Mouse (Mus musculus) embryo, embryonic 11.5 days (tissue): Measurements from ENCODE around the gene Arl16.
A peak's percentile ranks its signal among the peaks of the same experiment; 100 is the strongest.

Source experiments
- DNase-seq: peaks from one replicate; pipeline ENCODE4 v3.0.0-alpha.2; 2012; ENCODE audit warnings: low read depth, low spot score

The Arl16 gene

DNA sequence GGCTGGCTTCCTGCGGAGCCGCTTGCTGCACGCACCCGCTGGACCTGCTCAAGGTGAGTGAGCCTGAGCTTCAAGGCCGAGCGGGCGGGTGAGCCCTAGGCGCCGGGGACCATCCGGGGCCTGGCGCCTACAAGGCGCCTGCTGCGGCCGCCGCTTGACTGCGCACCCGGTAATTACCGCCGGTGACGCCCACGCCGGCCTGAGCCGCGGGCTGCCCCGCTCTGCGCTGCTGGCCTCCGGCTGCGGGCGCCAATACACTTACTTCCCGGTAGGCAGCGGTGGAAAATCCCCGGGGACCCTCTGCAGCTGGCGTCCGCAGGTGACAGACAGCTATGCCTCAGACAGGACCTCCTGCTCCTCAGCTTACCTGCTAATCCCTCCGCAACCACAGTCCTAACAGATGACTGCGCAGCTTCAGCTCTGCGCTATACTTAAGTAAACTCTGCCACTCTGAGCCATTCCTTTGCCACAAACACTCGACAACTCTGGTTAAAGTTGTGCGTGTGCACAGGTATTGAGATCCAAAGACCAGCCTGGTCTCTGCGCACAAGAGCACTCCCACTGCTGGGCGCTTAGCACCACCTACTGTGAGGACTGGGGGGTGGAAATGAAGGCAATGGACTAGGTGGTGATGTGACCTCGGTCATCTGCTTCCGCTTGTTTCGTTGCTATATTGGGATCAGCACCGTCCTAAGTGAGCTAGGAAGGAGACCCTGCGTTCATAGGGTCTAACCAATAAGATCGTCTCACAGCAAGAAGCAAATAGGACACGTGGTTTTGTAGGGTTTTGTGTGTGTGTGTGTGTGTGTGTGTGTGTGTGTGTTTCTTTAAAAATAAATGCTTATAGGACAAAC is 24.8 kb upstream of the Arl16 start:
- DNase-seq: no peak

DNA sequence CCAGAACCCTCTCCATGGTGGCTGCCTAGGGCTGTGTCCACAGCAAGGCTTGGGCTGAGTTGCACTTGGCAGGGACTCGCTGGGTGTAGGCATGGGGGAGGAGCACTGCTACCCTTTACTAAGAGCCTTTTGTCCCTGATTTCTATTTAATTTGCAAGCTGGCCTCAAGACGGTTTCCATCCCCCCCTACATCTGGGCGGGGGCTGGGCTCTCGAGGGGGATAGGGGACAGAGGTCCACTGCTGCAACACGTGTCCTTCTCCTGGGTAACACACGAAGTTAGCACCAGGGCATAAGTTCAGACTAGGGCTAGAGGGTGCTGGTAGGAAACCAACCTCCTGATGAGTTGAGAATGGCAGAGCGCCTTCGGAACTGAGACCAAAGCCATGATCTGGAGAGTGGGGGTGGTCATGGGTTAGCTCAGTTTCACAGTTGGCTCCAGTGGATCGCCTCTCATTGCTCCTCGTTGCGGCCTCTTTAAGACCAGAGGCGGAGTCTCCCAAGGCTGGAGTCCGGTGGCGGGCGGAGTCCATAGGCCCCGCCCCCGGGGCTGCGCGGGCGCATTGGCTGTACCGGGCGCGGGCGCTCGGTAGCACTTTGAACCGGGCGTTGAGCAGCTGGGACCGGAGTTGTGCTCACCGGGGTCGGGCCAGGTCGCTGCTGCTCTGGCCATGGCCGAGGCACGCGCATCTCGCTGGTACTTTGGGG is 24.1 kb upstream of the Arl16 start, which contains the start of gene Slc25a10:
Gene Slc25a10, plus strand, starts transcription at position 524 of the 707 bp plus-strand sequence.
- DNase-seq: peak; percentile 81

DNA sequence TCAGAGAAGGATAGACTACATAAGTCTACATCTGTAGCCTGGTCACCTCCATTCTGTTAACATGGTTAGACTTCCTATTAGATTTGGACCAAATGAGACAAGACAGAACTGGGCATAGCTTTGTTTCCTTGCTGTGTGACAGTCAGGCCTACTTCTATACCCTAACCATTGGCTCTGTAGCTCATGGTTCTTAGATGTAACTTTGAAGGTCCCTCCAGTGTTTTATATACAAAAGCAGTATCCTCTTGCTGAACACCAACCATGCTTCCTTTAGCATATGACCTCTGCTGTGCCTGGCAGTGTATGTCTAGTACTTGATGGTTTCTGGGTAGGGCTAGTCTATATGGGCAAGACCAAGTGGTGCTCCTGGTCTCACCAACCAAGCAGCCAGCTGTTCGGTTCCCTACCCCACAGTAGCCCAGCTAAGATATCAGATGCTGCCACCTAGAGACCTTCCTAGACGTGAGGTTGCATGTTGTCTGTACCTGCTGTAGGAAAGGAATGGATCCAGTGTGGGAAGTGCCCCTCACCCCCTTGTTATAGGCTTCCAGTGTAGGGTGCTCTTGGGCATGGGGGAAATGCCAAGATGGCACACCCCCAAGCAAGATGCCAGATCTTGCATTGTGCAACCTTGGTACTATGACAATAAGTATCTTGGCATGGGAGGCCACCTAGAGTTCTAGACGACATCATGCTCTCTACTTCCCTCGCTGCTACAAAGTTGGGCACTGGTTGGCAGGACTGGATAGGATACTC is 23.1 kb upstream of the Arl16 start:
- no peak for DNase-seq

DNA sequence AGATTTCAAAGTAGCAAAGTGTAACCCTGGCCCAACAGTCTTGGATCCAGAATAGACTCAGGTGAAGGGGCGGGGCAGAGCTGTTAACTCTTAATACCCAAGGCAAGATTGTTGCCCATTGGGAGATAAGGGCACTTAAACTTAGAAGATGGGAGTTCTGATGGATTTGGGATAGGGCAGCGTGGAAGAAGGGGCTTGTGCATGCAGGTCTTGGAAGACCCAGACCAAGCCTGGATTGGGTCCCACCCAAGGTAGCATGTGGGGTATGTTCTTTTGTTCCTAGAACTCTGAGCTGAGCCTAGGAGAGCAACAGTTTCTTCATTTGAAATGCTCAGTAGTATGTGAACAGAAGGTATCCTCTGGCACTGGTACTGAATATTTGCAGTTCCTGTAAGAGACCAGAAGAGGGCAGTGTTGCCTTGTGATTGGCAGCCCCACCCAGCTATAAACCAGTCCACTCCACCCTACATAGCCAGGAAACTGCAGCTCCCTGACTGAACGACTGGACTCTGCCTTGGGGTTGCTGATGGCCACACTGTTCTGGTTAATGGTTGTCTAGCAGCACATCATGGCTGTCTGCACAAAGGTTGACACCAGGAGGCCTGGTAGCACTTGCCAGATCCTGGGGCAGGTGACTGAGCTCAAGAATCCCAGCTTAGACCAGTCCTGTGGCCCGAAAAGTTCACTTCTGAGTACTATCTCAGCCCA is 21.8 kb upstream of the Arl16 start:
- peak; percentile 78 for DNase-seq

DNA sequence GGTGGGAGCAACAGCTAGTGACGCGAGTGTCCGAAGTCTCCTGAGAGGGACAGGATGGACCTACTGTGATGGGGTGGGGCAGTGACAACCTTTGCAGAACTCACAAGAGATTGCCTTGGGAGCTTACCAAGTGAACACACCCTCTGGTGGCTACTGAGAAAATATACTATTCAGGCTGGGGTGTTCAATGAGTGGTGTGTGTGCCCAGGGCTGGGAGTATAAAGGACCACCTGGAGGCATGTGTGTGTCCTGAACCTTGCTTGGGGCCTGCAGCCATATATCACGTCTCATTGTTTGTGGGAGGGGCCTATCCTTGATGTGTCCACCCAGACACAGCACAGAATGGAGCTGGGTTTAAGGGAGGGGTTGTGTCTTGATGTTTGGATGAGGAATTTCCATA is 21.1 kb upstream of the Arl16 start:
- no peak for DNase-seq

DNA sequence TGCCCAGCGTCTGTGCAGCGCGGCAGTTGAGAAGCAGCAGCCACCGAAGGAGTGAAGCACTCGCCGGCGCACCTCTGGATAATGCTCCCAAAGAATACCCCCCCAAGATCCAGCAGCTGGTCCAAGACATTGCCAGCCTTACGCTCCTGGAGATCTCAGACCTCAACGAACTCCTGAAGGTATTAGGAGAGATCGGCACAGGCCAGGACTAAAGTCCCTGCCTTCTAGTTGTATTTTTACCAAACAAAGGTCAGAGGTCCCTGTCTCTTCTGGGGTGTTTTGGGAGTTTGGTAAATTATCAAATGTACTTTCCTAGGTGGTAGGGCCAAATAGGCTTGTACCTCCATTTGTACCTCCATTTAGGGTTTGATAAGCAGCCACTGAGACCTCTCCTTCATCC is 17.8 kb upstream of the Arl16 start:
- no peak for DNase-seq

DNA sequence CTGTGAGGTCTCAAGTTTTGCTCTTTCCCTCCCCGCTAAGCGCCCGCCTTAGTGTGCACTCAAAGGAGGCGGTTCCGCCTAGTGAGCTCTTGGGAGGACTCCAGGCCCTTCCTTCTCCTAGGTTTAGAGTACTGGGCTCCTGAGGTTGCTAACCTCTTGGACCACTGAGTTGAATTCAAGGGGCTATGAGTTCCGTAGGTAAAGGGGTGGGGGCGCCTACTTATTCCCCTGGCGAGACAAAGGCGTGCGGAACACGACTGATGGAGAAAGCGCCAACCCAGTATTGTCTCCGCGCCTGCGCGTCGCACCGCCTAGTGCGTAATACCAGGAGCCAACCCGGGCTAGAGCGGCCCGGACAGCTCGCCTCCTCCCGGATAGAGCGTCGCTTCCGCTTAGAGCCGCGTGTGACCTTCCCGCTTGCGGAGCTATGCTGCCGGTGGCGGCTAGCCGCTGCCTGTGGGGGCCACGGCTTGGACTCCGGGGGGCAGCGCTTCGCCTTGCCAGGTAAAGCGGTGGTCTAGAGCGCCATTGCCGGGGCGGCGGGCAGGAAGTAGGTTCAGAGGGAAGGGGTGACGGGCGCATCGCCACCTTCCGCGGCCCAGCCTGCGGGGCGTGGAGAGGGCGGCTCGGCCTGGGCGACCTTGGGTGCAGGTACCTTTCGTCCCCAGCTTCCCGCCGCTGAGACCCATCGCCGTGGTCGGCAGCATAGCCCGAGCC is 17.0 kb upstream of the Arl16 start, which contains the start of gene Mrpl12:
Gene Mrpl12, plus strand, starts transcription at position 349 of the 717 bp plus-strand sequence.
- peak; percentile 89 for DNase-seq

DNA sequence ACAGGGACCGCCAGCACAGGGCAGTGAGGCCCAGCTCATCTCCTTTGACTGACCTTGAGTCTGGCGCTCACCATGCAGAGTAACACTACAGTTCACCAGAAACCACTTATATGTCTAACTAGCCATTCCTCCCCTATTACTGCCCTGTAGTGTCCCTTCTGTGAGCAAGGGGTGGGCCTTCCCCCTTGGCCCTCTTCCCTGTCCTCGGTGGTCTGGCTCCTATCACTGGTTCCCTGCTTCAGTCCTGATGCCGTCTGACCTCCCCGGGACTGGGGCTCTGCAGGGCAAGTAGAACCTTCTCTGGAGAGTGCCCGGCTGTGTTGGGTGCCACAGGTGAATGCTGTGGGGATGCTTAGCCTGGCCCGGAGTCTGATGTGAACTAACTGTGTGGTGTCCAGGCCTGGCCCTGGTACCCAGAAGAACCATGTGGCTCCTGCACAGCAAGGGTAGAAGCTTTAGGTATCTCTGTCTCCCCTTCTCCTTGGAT is 16.1 kb upstream of the Arl16 start:
- DNase-seq: no peak

DNA sequence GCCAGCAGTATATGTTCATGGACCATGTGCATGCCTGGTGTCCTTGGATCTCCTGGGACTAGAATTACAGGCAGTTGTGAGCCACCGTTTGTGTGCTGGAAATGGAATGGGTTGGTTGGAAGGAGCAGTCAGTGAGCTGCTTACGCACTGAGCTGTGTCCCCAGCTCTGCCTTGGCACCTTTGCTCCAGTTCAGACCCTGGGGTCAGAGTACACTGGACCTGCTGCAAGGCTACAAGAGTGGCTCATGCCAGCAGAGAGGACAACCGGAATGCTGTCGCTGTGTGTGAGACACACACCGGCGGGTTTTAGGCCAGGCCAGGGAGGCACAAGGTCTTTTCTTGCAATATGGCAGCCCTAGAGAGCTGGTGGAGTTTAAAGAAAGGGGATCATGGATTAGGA is 4.6 kb upstream of the Arl16 start:
- DNase-seq: no peak

DNA sequence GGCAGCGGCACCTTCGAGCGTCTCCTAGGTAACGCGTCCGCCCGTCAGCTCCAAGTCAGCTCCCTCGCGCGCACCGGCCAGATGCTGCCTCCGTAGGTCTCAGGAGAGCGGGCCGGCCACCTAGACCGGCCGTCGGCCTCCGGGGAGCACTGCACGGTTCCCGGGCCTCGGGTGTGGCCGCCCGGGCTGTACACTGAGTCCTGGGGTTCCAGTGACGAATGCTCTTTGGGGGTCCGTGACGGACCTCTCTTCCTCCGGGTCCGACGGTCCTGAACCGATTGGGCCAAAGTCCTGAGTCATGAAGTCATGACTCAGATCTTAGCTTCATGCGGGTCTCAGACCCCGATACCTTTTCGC is 307 bp upstream of the Arl16 start:
- no peak for DNase-seq

DNA sequence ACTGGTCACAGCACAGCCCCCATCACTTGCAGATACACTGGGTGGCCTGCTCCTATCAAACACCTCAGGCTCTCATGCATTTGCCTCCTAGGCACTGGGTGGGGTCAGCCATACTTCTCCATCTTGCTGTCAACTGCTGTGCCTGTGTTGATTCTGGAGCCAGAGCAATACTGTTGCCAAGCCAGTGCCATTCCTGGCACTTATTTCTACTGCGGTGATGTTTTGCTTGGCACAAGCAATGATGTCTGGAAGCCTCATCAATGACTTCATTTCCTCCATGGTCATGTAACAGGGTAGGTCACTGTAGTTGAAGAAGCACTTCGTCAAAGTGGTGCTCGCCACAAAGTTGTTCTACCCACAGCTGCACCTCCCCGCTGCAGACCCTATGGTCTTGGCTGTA is 1.9 kb downstream of the Arl16 start:
- no peak for DNase-seq

DNA sequence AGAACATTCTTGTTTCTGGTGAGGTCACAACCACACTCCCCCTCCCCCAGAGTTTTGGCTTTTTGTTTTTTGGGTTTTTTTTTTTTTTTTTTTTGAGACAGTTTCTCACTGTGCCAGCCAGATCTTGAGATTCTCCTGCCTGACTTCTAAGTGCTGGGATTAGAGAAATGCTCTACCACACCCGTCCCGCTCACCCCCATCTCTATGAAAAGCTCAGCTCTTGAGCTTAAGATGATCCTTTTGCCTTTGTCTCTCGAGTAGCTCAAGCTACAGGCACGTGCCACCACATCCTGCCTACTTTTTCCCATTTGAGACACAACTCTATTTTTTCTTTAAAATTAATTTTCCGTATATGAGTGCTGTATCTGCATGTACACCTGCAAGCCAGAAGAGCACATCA is 3.0 kb downstream of the Arl16 start:
- no peak for DNase-seq

DNA sequence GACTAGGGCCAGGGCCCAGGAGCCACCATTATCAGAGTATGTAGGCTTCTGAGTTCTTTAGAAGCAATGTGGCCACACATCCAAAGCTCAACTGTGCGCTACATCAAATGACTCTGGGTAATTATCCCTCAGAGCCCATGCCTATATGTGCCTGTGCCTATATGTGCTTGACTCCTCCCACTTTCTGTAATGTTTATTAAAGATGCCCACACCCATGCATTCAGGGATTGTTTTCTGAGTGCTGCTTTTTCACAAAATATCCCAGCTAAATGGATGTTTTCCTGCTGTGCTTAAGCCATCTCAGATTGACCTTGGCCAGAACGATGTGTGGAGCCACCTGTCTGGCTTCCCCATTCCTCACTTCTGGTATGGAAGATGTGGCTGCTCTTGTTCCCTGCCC is 3.9 kb downstream of the Arl16 start:
- no peak for DNase-seq

DNA sequence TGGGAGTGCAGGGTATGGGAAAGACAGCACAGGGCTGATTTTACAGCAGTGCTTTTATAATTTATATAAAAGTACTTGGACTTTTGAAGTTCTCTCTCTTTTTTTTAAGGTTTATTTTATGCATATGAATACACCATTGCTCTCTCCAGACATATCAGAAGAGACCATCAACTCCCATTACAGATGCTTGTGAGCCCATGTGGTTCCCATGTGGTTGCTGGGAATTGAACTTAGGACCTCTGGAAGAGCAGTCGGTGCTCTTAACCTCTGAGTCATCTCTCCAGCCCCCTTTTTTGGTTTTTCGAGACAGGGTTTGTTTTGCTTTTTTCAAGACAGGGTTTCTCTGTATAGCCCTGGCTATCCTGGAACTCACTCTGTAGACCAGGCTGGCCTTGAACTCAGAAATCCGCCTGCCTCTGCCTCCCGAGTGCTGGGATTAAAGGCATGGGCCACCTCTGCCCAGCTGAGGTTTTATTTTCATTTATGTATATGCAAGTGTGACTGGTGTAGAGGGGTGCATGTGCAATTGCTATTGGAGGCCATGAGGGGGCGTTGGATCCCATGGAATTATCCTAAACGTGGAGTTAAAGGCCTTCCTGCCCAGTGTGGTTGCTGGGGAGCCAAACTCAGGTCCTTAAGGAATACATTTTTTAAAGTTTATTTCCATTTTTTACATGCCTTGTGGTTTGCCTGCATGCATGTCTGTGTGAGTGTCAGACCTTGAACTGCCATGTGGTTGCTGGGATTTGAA is 8.4 kb downstream of the Arl16 start:
- no peak for DNase-seq

DNA sequence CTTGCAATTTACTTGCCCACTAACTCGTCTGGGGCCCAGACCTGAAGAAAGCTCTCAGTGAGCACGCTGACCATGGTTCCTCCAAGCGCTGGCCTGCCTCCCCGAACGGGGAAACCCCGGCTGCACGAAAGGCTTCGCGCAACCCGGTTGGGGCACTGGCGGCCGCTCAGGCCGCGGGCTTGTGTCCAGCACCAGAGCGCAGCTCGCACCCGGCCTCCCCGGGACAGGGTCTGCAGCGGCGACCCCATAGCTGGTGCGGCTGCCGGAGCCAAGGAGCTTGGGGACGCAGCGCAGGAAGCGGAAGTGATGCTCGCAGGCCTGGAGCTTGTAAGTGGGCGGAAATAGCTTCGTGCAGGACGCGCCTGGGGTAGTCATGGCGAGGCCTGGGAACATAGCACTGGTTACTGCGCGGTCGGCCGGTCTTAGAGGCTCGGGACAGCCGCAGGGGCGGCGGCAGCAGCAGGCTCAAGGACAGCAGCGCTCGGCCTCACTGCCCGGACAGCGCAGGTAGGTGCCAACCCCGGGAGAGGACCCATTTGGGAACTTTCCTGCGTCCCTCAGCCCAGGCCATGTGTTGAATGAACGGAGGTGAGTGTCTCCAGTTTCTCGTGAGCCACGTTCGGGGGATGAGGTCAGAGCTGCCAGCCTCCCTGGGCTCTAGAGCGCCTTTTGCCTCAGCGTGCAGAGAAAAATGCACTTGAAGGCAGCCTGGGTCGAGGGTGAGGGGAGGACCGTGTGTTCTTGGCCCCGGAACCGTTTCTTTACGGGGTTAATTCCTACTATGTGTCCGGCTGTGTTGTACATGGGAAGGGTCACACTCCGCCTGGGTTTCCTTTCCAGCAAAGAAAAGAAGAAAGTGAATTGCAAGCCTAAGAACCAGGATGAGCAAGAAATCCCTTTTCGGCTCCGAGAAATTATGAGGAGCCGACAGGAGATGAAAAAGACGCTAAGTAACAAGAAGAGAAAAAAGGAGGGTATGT is 9.3 kb downstream of the Arl16 start, which contains the start of the genes Oxld1 and Ccdc137:
Gene Oxld1, minus strand, starts transcription at position 297 of the 980 bp plus-strand sequence.
Gene Ccdc137, plus strand, starts transcription at position 344 of the 980 bp plus-strand sequence.
- DNase-seq: peak; percentile 66

DNA sequence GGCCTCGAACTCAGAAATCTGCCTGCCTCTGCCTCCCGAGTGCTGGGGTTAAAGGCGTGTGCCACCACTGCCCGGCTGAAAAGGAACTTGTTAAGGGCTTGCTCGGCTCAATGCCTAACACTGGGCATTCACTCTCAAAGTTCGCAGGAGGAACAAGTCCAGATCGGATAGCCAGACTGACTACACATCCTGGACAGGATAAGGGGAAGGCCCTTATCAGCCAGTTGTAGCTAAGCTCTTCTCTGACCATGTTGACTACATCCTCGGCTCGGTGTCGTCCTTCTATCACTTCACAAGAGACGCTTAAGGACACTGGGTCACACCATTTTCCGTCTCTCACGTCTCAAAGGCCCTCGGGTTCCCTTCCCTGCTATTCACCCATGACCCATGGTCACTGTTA is 10.0 kb downstream of the Arl16 start:
- no peak for DNase-seq

DNA sequence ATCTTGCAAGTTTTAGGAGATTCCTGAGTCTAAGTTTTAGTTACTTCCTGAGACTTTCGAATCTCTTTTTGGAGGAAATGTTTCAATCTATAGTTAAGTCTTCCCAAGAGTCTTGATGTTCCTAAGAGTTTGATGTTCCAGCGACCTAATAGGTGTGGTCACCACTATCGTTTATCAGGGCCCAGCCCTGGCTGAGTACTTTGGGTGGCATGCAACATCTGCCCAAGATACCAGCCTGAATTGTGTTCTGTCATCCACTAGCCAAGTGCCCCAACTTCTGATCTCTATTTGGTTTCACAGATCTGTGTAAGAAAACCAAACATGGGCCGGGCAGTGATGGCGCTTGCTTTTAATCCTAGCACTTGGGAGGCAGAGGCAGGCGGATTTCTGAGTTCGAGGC is 12.0 kb downstream of the Arl16 start:
- DNase-seq: no peak

DNA sequence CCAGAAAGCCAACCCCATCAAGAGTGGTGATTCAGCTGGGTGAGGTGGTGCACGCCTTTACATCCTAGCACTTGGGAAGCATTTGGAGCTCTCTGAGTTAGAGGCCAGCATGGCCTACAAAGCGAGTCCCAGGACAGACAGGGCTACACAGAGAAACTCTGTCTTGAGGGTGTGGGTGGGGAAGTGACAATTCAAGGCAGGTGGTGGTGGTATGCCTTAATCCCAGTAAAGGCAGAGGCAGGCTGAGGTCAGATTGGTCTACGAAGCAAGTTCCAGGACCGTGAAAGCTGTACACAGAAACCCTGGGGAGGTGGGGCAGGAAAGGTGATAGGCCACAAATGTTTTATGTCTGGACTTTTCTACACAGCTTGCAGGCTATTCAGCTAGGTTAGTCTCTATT is 12.4 kb downstream of the Arl16 start:
- no peak for DNase-seq

DNA sequence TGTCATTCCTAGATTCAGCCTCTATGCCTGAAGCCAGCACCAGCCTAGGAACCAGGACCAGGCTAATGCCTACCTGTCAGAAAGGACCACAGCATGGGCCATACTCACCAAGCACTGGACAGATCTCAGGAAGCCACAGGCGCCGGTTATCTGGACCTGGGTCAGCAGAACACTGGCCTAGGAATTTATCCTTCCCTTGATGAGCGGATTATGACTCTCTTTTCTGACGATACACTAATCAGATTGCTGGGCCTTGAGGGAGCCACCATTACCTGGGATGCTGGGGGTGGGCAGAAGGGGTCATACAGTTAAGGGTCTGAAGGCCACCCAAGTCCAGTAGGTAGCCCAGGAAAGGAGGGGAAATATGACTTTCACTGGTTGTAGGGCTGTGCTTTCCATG is 14.1 kb downstream of the Arl16 start, which contains the start of gene Pde6g:
Gene Pde6g, minus strand, starts transcription at position 195 of the 400 bp plus-strand sequence.
- DNase-seq: no peak
